Mouse (Mus musculus) midbrain, postnatal 0 days (tissue): ENCODE measurements around the gene Slc11a2. TPM values are rescaled to one million over a fixed set of nuclear protein-coding genes. Genes with fewer than 3 reads are reported as not detected.

Source experiments
- ATAC-seq: fragments of 200-750 bp; cut with Nextera tagmentation; 2 replicates; pipeline ENCODE4 v1.8.0; 2017; ENCODE audit warnings: moderate number of reproducible peaks, mild to moderate bottlenecking, moderate TSS enrichment, moderate library complexity; ENCODE audit not compliant: low FRiP score
- DNase-seq: peaks from one replicate; pipeline ENCODE4 v3.0.0-alpha.2; 2015; ENCODE audit warnings: low spot score
- H3K27ac ChIP-seq: fragments of 300-500 bp; sonication (generic); 2 replicates; pipeline ENCODE4 v1.5.1; 2014; ENCODE audit warnings: low read depth, mild to moderate bottlenecking, low read length, mixed read lengths
- H3K27me3 ChIP-seq: fragments of 300-500 bp; sonication (generic); 2 replicates; pipeline ENCODE4 v1.6.1; 2014; ENCODE audit warnings: low read length, control low read depth, mixed read lengths; ENCODE audit not compliant: insufficient read depth
- H3K36me3 ChIP-seq: fragments of 300-500 bp; sonication (generic); 2 replicates; pipeline ENCODE4 v1.6.1; 2014; ENCODE audit warnings: low read length, control low read depth, mixed read lengths; ENCODE audit not compliant: insufficient read depth
- H3K4me1 ChIP-seq: fragments of 300-500 bp; sonication (generic); 2 replicates; pipeline ENCODE4 v1.6.1; 2014; ENCODE audit warnings: mild to moderate bottlenecking, control low read depth, antibody characterized with exemption, low read length, mixed read lengths; ENCODE audit not compliant: insufficient read depth
- H3K4me2 ChIP-seq: fragments of 300-500 bp; sonication (generic); 2 replicates; pipeline ENCODE4 v1.6.1; 2014; ENCODE audit warnings: low read depth, mild to moderate bottlenecking, low read length, mixed read lengths; ENCODE audit not compliant: poor library complexity, severe bottlenecking
- H3K4me3 ChIP-seq: fragments of 300-500 bp; sonication (generic); 2 replicates; pipeline ENCODE4 v1.5.1; 2014; ENCODE audit warnings: low read depth, mild to moderate bottlenecking, low read length, moderate library complexity
- H3K9ac ChIP-seq: fragments of 300-500 bp; sonication (generic); replicated peaks from 2 replicates; pipeline ENCODE4 v1.6.1; 2014; ENCODE audit warnings: mild to moderate bottlenecking, low read length, moderate library complexity, mixed read lengths; ENCODE audit not compliant: poor library complexity, severe bottlenecking
- H3K9me3 ChIP-seq: fragments of 300-500 bp; sonication (generic); 2 replicates; pipeline ENCODE4 v1.6.1; 2016; ENCODE audit warnings: low read length, control low read depth
- CTCF ChIP-seq: IDR thresholded peaks from 2 replicates; pipeline ENCODE4 v1.5.1; 2016; ENCODE audit warnings: antibody characterized with exemption, mild to moderate bottlenecking
- WGBS: fragments of 180-500 bp; shearing (Covaris S2); extraction: QIAGEN DNeasy Blood & Tissue Kit; methylation state at CpG from one replicate; pipeline ENCODE4 v1.1.7; 2014; 5-methylcytosine and 5-hydroxymethylcytosine counted together
- polyA plus RNA-seq: library from polyadenylated mRNA; unstranded; fragments of >200 nt; fragmentation: Nextera tagmentation; extraction: Ambion mirVana; gene quantifications from 2 replicates; pipeline ENCODE4 v1.2.1, GENCODE M21; 2015
- total RNA-seq: library from RNA; depleted of rRNA; stranded (reverse); fragments of >200 nt; gene quantifications from 2 replicates; pipeline ENCODE4 v1.2.3, GENCODE M21; 2014

The Slc11a2 gene
- total and polyA plus RNA-seq, 2 experiments from 2014 or later = 23.6 to 34.4 TPM

DNA sequence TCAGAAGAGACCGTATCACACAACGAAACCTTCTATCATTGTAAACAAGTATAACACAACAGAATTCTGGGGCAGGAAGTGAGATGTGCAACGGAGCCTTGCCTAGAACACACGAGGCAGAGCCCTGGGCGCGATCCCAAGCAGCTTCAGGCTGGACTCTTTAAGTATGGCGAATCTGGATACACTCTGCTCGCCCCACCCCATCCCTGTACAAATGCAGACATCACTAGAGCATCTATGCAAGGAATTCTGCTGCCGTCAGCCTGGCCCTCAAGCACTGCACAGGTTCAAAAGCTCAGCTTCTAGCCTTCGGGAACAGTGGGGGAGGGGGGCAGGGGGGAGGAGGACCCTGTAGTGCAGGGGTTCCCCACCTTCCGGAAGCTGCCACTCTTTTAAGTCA is 31.9 kb downstream of the Slc11a2 start:
- Histone ChIP-seq H3K4me2 (no peak overlapping the region), H3K4me1 (no peaks in the 10 kb centered on the region), H3K27me3 (no peaks in the 10 kb centered on the region), H3K4me3 (no peak overlapping the region), H3K9me3 (no peaks in the 10 kb centered on the region), H3K27ac (no peak overlapping the region), H3K9ac (no peak overlapping the region), H3K36me3 (peaks cover 38% of the 10 kb centered on the region)
- DNase-seq (no peak), ATAC-seq (no peak)
- TF ChIP-seq CTCF = no peak
- WGBS = 90% methylated on average over 11 of the region's 11 CpGs

DNA sequence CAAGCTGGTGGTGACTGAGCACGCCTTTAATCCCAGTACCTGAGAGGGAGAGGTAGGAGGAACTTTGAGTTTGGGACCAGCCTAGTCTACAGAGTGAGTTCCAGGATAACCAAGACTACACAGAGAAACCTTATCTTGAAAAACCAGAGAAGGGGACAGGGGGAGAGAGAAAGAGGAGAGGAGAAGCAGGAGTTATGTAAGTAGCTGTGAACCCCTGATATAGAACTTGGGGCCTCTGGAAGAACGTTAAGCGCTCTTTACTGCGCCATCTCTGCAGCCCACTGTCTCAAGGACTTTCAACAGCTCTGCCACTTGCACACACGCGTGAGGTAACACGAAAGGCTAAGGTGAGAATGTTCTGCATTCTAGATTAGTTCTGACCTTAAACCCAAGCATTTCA is 33.3 kb downstream of the Slc11a2 start:
- no peaks in the 10 kb centered on the region for H3K4me1 ChIP-seq
- H3K36me3 ChIP-seq = peaks cover 29% of the 10 kb centered on the region
- H3K9ac ChIP-seq = no peak overlapping the region
- DNase-seq (no peak), ATAC-seq (no peak)
- H3K9me3 ChIP-seq = no peaks in the 10 kb centered on the region
- WGBS = 96% methylated on average over 7 of the region's 7 CpGs
- no peak overlapping the region for H3K4me2 ChIP-seq
- TF ChIP-seq CTCF = no peak
- no peaks in the 10 kb centered on the region for H3K27me3 ChIP-seq
- H3K27ac ChIP-seq = no peak overlapping the region
- H3K4me3 ChIP-seq = no peak overlapping the region

DNA sequence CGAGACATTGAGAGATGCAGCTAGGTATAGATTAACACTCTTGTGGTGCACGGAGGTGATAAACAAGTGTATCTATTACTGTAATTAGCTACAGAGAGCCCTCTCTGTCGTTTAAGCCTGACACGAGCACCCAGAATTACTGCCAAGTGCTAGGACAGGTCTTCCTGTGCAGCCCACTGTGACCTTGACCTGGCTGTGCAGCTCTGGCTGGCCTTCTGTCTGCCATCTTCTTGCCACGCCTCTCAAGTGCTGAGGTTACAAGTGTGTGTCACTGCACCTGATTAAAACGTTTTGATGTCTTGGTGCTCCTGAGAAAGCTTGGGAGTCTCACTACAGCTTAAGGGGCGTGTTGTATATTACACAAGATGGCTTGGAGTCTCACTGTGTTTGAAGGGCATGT is 33.8 kb downstream of the Slc11a2 start:
- no peaks in the 10 kb centered on the region for H3K9me3 ChIP-seq
- ATAC-seq (no peak), DNase-seq (no peak)
- WGBS = 83% methylated on average over 7 of the region's 7 CpGs
- no peak overlapping the region for H3K4me2 ChIP-seq
- no peak overlapping the region for H3K9ac ChIP-seq
- H3K4me3 ChIP-seq = no peak overlapping the region
- H3K4me1 ChIP-seq = no peaks in the 10 kb centered on the region
- no peak overlapping the region for H3K27ac ChIP-seq
- peaks cover 26% of the 10 kb centered on the region for H3K36me3 ChIP-seq
- TF ChIP-seq CTCF = no peak
- no peaks in the 10 kb centered on the region for H3K27me3 ChIP-seq

DNA sequence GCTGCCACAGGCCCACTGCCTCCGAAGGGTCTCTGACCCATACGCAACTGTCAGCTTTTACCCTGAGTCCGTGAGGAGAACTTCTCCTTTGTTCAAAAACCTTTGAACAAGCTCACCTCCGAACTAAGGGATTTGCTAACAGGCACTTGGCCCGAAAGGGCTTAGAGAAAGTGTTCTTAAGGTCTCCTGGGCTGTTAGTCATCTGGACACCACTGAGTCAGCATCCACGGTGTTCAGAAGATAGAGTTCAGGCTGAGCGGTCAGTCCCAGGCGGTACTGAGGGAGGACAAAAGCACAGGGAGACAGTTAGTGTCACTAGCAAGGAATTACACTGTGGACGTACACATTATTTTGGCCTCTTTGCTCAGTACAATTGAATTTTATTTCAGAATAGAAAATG is 36.0 kb downstream of the Slc11a2 start:
- H3K36me3 ChIP-seq = peaks cover 10% of the 10 kb centered on the region
- no peak for DNase-seq
- H3K9ac ChIP-seq = no peak overlapping the region
- WGBS = 57% methylated on average over 9 of the region's 9 CpGs
- H3K4me1 ChIP-seq = no peaks in the 10 kb centered on the region
- H3K27ac ChIP-seq = no peak overlapping the region
- no peaks in the 10 kb centered on the region for H3K9me3 ChIP-seq
- H3K4me2 ChIP-seq = no peak overlapping the region
- H3K4me3 ChIP-seq = no peak overlapping the region
- no peak for TF ChIP-seq CTCF
- no peak for ATAC-seq
- no peaks in the 10 kb centered on the region for H3K27me3 ChIP-seq

DNA sequence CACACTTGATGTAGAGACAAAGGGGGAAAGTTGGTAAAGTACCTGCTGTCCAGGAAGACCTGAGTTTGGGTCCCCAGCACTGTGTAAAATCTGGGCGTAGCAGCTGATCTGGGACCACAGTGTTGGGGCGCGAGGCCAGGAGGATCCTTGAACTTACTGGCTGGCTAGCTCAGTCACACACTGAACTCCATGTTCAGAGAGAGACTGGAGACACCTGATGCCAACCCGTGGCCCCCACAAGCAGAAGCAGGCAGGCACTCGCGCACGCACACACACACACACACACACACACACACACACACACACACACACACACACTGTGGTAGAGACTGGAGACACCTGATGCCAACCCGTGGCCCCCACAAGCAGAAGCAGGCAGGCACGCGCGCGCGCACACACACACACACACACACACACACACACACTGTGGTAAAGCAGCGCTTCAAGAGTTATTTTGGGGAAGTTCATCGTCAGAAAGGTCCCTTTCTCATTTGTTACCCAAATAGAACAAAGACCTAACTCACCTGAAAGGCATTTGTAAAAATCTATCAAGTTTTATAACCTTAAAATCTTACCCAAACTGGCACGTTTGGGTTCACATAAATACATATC is 36.5 kb downstream of the Slc11a2 start:
- DNase-seq = no peak
- Histone ChIP-seq H3K27me3 (no peaks in the 10 kb centered on the region), H3K36me3 (0 out of 2 replicates have a peak, but pooled peaks cover 4% of the 10 kb centered on the region), H3K4me3 (no peak overlapping the region), H3K4me1 (no peaks in the 10 kb centered on the region), H3K9ac (no peak overlapping the region), H3K27ac (no peak overlapping the region), H3K9me3 (no peaks in the 10 kb centered on the region), H3K4me2 (no peak overlapping the region)
- no peak for ATAC-seq
- no peak for TF ChIP-seq CTCF
- WGBS = 89% methylated on average over 16 of the region's 16 CpGs

DNA sequence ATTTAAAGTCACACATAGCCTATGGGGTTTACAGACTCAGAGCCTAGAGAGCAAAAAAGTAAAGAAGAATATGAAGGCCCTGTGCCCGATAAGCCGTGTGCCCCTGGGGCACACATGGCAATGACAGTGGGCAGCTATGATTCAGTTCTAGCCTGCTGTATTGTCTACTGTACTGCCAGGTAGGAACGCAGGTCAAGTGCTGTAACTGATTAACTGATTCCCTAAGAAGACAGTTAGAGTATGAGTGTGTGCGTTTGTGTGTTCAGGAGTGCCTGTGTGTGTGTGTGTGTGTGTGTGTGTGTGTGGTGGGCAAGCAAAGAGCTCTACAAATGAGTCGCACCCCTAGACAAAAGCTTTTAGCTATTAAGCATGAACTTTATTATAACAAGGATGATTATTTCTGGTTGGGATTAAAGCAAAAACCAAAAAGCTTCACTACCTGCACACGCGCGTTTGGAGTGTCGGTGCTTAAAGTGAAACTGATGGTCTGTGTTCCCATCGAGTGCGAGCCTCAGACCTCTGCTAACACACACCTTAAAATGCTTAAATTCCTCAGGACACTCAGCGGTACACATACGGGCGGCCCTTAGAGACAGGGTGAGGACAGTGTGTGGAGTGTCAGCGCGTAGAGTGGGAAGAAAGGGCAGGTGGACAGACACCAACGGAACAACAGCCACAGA is 37.2 kb downstream of the Slc11a2 start:
- Histone ChIP-seq H3K4me3 (no peak overlapping the region), H3K36me3 (no peaks in the 10 kb centered on the region), H3K4me1 (no peaks in the 10 kb centered on the region), H3K27me3 (no peaks in the 10 kb centered on the region), H3K9me3 (no peaks in the 10 kb centered on the region), H3K9ac (no peak overlapping the region), H3K27ac (no peak overlapping the region), H3K4me2 (no peak overlapping the region)
- no peak for DNase-seq
- WGBS = 94% methylated on average over 17 of the region's 17 CpGs
- no peak for TF ChIP-seq CTCF
- ATAC-seq = no peak
